Mouse (Mus musculus): ENCODE results near the gene Srgap2.

DNA sequence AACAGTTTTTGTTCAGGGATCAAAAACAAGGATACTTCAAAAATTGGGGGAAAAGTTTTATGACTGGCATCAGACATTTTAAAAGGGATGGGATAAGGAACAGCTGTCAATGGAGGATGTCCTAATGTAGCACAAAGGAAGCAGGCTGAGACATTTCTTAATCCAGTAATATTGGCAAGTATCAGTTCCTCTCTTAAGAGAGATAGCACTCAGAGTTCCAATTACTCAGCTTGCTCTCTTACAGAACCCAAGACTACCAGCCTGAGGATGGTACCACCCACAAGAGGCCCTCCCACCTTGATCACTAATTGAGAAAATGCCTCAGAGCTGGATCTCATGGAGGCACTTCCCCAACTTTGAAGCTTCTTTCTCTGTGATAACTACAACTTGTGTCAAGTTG, 33.3 kb upstream of the Srgap2 start:
- TF ChIP-seq POLR2A (IDR thresholded peaks at IDR 0.05; ENCODE audit: extremely low read depth, insufficient read depth, low read length) (no peak), CTCF (IDR thresholded peaks at IDR 0.05; ENCODE audit: low read depth, low read length) (no peak)
